Comparison of ENCODE assay signal across 29 mouse cellular contexts in genomic region chr5:120664888-120665287, GRCm38 (mm10). TPM values are rescaled to one million over a fixed set of nuclear protein-coding genes. Genes with fewer than 3 reads are reported as not detected.
A peak's percentile ranks its signal among the peaks of the same experiment; 100 is the strongest.
DNase-seq lines count a peak whose midpoint lies in the region; ATAC-seq and TF ChIP-seq lines count a peak whose summit lies in the region.
"Had no signal": no experiment of that assay in that cellular context is flagged by ENCODE, and none has a peak within 500 bp of the region (broad histone marks: within the 10 kb centered on the region; RNA-seq: fewer than 3 reads in every experiment).

No protein-coding gene starts in this region.

- 52% methylated on average over 2 of the region's 2 CpGs for WGBS in kidney, postnatal 0 days
- 55% methylated on average over 2 of the region's 2 CpGs for WGBS in midbrain, postnatal 0 days
- 50% methylated on average over 2 of the region's 2 CpGs for WGBS in midbrain, embryonic 15.5 days

- ATAC-seq in kidney, postnatal 0 days (replicated peaks; ENCODE audit: low FRiP score, low read depth) = no peak
- no peak for ATAC-seq in midbrain, postnatal 0 days (ENCODE audit: low FRiP score)
- ATAC-seq in midbrain, embryonic 15.5 days (replicated peaks) = no peak
- ATAC-seq: forebrain, embryonic 14.5 days; hindbrain, embryonic 16.5 days; midbrain, embryonic 13.5 days had no signal

- H3K9ac ChIP-seq in kidney, postnatal 0 days (ENCODE audit: low read depth, low read length) = no peak overlapping the region
- no peak overlapping the region for H3K9ac ChIP-seq in midbrain, postnatal 0 days (replicated peaks; ENCODE audit: low read length, poor library complexity, severe bottlenecking)
- no peak overlapping the region for H3K9ac ChIP-seq in midbrain, embryonic 15.5 days
- H3K9ac ChIP-seq in MEL (ENCODE audit: control insufficient read depth, low read depth, low read length, poor library complexity, severe bottlenecking) = no peak overlapping the region
- H3K9ac ChIP-seq: embryonic facial prominence, embryonic 15.5 days; limb, embryonic 15.5 days; lung, embryonic 14.5 days; midbrain, embryonic 13.5 days; neural tube, embryonic 15.5 days had no signal

- no peaks in the 10 kb centered on the region for H3K27me3 ChIP-seq in kidney, postnatal 0 days (ENCODE audit: insufficient read depth, low read length)
- no peaks in the 10 kb centered on the region; the same call in 1 of the 2 replicates for H3K27me3 ChIP-seq in midbrain, postnatal 0 days (ENCODE audit: insufficient read depth, low read length)
- 0 out of 2 replicates have a peak, but pooled peaks cover 3% of the 10 kb centered on the region for H3K27me3 ChIP-seq in midbrain, embryonic 15.5 days (replicated peaks)
- H3K27me3 ChIP-seq in MEL (ENCODE audit: control insufficient read depth in 1 of 2, insufficient read depth in 2 of 2, low read length in 2 of 2) = no peaks in the 10 kb centered on the region

- no peak overlapping the region for H3K4me2 ChIP-seq in kidney, postnatal 0 days (ENCODE audit: low read length)
- no peak overlapping the region for H3K4me2 ChIP-seq in midbrain, postnatal 0 days (ENCODE audit: low read depth, low read length, poor library complexity, severe bottlenecking)
- H3K4me2 ChIP-seq in midbrain, embryonic 15.5 days = no peak overlapping the region
- H3K4me2 ChIP-seq: embryonic facial prominence, embryonic 15.5 days; limb, embryonic 15.5 days; lung, embryonic 14.5 days; midbrain, embryonic 13.5 days; neural tube, embryonic 15.5 days had no signal

- TF ChIP-seq POLR2A in MEL (IDR thresholded peaks at IDR 0.05; ENCODE audit: control insufficient read depth in 1 of 2, insufficient read depth in 1 of 2, low read depth in 1 of 2, low read length in 2 of 2, poor library complexity in 1 of 2) = no peak

- H3K79me2 ChIP-seq in MEL (ENCODE audit: control insufficient read depth, insufficient read depth, low read length, poor library complexity) = no peaks in the 10 kb centered on the region

- no peaks in the 10 kb centered on the region for H3K4me1 ChIP-seq in kidney, postnatal 0 days (replicated peaks; ENCODE audit: insufficient read depth, low read length)
- peaks cover 6% of the 10 kb centered on the region; the same call in 1 of the 2 replicates for H3K4me1 ChIP-seq in midbrain, postnatal 0 days (ENCODE audit: insufficient read depth, low read length)
- peaks cover 9% of the 10 kb centered on the region for H3K4me1 ChIP-seq in midbrain, embryonic 15.5 days
- H3K4me1 ChIP-seq in MEL (ENCODE audit: control insufficient read depth in 1 of 2, insufficient read depth in 2 of 2, low read length in 2 of 2) = no peaks in the 10 kb centered on the region
- H3K4me1 ChIP-seq: embryonic facial prominence, embryonic 15.5 days had no signal

- H3K9me3 ChIP-seq in kidney, postnatal 0 days (replicated peaks; ENCODE audit: low read length) = no peaks in the 10 kb centered on the region
- no peaks in the 10 kb centered on the region for H3K9me3 ChIP-seq in midbrain, postnatal 0 days (ENCODE audit: low read length)
- no peaks in the 10 kb centered on the region for H3K9me3 ChIP-seq in midbrain, embryonic 15.5 days
- H3K9me3 ChIP-seq in MEL (replicated peaks; ENCODE audit: insufficient read depth, low read length) = no peaks in the 10 kb centered on the region
- H3K9me3 ChIP-seq: embryonic facial prominence, embryonic 15.5 days; heart, embryonic 10.5 days; limb, embryonic 15.5 days; midbrain, embryonic 13.5 days; neural tube, embryonic 15.5 days had no signal

- no peak for DNase-seq in kidney, postnatal 0 days (ENCODE audit: low spot score)
- DNase-seq in kidney, adult 18-20 months = no peak
- DNase-seq in midbrain, postnatal 0 days (ENCODE audit: low spot score) = no peak
- no peak for DNase-seq in MEL (ENCODE audit: low read depth, low spot score)
- DNase-seq in naive thymus-derived CD4-positive, alpha-beta T cell, adult 2 months (ENCODE audit: low read depth) = peak; percentile 56
- DNase-seq in thymus, adult 18-20 months = no peak
- DNase-seq: adrenal gland, postnatal 36 days; cerebellum, adult 9-10 months; gastrocnemius, postnatal 10 days; kidney, adult 8-10 months; kidney, postnatal 14 days; left cerebral cortex, postnatal 4 days; lung, embryonic 14.5 days; right cerebral cortex, adult 18-20 months; thymus, postnatal 36 days had no signal

- no peaks in the 10 kb centered on the region for H3K36me3 ChIP-seq in kidney, postnatal 0 days (ENCODE audit: insufficient read depth, low read length)
- no peaks in the 10 kb centered on the region for H3K36me3 ChIP-seq in midbrain, postnatal 0 days (ENCODE audit: insufficient read depth, low read length)
- H3K36me3 ChIP-seq in midbrain, embryonic 15.5 days (replicated peaks) = no peaks in the 10 kb centered on the region
- H3K36me3 ChIP-seq in MEL (ENCODE audit: control insufficient read depth in 1 of 2, insufficient read depth in 2 of 2, low read length in 2 of 2) = no peaks in the 10 kb centered on the region
- H3K36me3 ChIP-seq: embryonic facial prominence, embryonic 15.5 days; heart, embryonic 10.5 days; limb, embryonic 15.5 days; midbrain, embryonic 13.5 days; neural tube, embryonic 15.5 days had no signal

- no peak; the same call in 1 of the 2 replicates for TF ChIP-seq RAD21 in MEL (IDR thresholded peaks at IDR 0.05; ENCODE audit: low read depth, low read length)

- TF ChIP-seq CTCF in kidney, postnatal 0 days (IDR thresholded peaks at IDR 0.05; ENCODE audit: low read depth) = peak; percentile 16; the same call in 1 of the 2 replicates
- peak; percentile 19 for TF ChIP-seq CTCF in midbrain, postnatal 0 days (IDR thresholded peaks at IDR 0.05)
- TF ChIP-seq CTCF in MEL (IDR thresholded peaks at IDR 0.05 in 2 of 3, conservative IDR thresholded peaks at IDR 0.05 in 1 of 3; ENCODE audit: control insufficient read depth in 1 of 3, insufficient read depth in 1 of 3, low read depth in 2 of 3, low read length in 3 of 3, poor library complexity in 1 of 3, severe bottlenecking in 1 of 3) = peak in 2 of 3 experiments; percentile 32 to 38; a peak in 5 of 6 replicates

- no peak overlapping the region for H3K4me3 ChIP-seq in kidney, postnatal 0 days (replicated peaks; ENCODE audit: low read depth, low read length)
- H3K4me3 ChIP-seq in midbrain, postnatal 0 days (ENCODE audit: low read depth, low read length) = no peak overlapping the region
- H3K4me3 ChIP-seq in midbrain, embryonic 15.5 days = no peak overlapping the region
- H3K4me3 ChIP-seq in MEL (ENCODE audit: control insufficient read depth in 1 of 2, insufficient read depth in 1 of 2, low read depth in 2 of 2, low read length in 2 of 2) = no peak overlapping the region
- H3K4me3 ChIP-seq: embryonic facial prominence, embryonic 15.5 days; heart, embryonic 10.5 days; limb, embryonic 15.5 days; megakaryocyte, embryonic 14.5 days; midbrain, embryonic 13.5 days; myocyte; neural tube, embryonic 15.5 days had no signal

- no peak for TF ChIP-seq EP300 in MEL (IDR thresholded peaks at IDR 0.05; ENCODE audit: low read depth in 1 of 2, low read length in 2 of 2)

- H3K27ac ChIP-seq in kidney, postnatal 0 days = no peak overlapping the region
- no peak overlapping the region for H3K27ac ChIP-seq in midbrain, postnatal 0 days (ENCODE audit: low read depth, low read length)
- H3K27ac ChIP-seq in midbrain, embryonic 15.5 days = no peak overlapping the region
- H3K27ac ChIP-seq in MEL (ENCODE audit: control insufficient read depth, low read depth, low read length) = no peak overlapping the region
- H3K27ac ChIP-seq: embryonic facial prominence, embryonic 15.5 days; heart, embryonic 10.5 days; limb, embryonic 15.5 days; midbrain, embryonic 13.5 days; neural tube, embryonic 15.5 days had no signal

RNA-seq across cellular contexts. Expression of gene Rasal1, which starts 16.3 kb away (rescaled TPM):
- 0.36 and 0.39 TPM in 2 replicates for polyA plus RNA-seq in kidney, postnatal 0 days (2015; fragmentation: Nextera tagmentation; extraction: Ambion mirVana)
- total RNA-seq in midbrain, postnatal 0 days (2014; rRNA removed) = 18.1 and 24.7 TPM in 2 replicates
- polyA plus RNA-seq in midbrain, postnatal 0 days (2015; fragmentation: Nextera tagmentation; extraction: Ambion mirVana) = 8.2 and 9.9 TPM in 2 replicates
- 1.0 and 1.6 TPM in 2 replicates for polyA plus RNA-seq in midbrain, embryonic 15.5 days (2015; fragmentation: Nextera tagmentation; extraction: Ambion mirVana)
- total RNA-seq in MEL (2012; rRNA removed) = 0.26 and 0.69 TPM in 2 replicates
- 1 to 10 TPM in 1 of 2 experiments, not detected in 1; 4.5 TPM for polyA plus RNA-seq in MEL (2012; ENCODE audit: insufficient read depth in 1 of 2, insufficient read length in 2 of 2, low read depth in 1 of 2, low replicate concordance in 2 of 2, missing spikeins in 1 of 2)
- total RNA-seq: granulocyte monocyte progenitor cell, adult 5-6 weeks had no signal
- polyA plus RNA-seq: lung, embryonic 14.5 days had no signal

RNA-seq across cellular contexts. Expression of gene Cfap73, which starts 30.9 kb away (rescaled TPM):
- not detected in 2 replicates for polyA plus RNA-seq in kidney, postnatal 0 days (2015; fragmentation: Nextera tagmentation; extraction: Ambion mirVana)
- total RNA-seq in midbrain, postnatal 0 days (2014; rRNA removed) = 0.38 and 0.60 TPM in 2 replicates
- polyA plus RNA-seq in midbrain, postnatal 0 days (2015; fragmentation: Nextera tagmentation; extraction: Ambion mirVana) = 0.62 and 0.74 TPM in 2 replicates
- polyA plus RNA-seq in midbrain, embryonic 15.5 days (2015; fragmentation: Nextera tagmentation; extraction: Ambion mirVana) = 0.44 and 0.70 TPM in 2 replicates
- not detected in 2 replicates for total RNA-seq in MEL (2012; rRNA removed)
- under 1 TPM in 1 of 2 experiments, not detected in 1; 0.25 TPM for polyA plus RNA-seq in MEL (2012; ENCODE audit: insufficient read depth in 1 of 2, insufficient read length in 2 of 2, low read depth in 1 of 2, low replicate concordance in 2 of 2, missing spikeins in 1 of 2)
- total RNA-seq: gastrocnemius, postnatal 10 days; granulocyte monocyte progenitor cell, adult 5-6 weeks; hematopoietic stem cell, adult 5-6 weeks had no signal
- polyA plus RNA-seq: heart, embryonic 16.5 days; limb, embryonic 15.5 days; lung, embryonic 14.5 days; midbrain, embryonic 13.5 days; myocyte; small intestine, adult 2 months had no signal

RNA-seq across cellular contexts. Expression of gene Dtx1, which starts 46.8 kb away (rescaled TPM):
- 3.6 and 5.5 TPM in 2 replicates for polyA plus RNA-seq in kidney, postnatal 0 days (2015; fragmentation: Nextera tagmentation; extraction: Ambion mirVana)
- total RNA-seq in midbrain, postnatal 0 days (2014; rRNA removed) = 240 and 242 TPM in 2 replicates
- polyA plus RNA-seq in midbrain, postnatal 0 days (2015; fragmentation: Nextera tagmentation; extraction: Ambion mirVana) = 63.0 and 67.9 TPM in 2 replicates
- polyA plus RNA-seq in midbrain, embryonic 15.5 days (2015; fragmentation: Nextera tagmentation; extraction: Ambion mirVana) = 64.5 and 68.9 TPM in 2 replicates
- 0.12 and 0.13 TPM in 2 replicates for total RNA-seq in MEL (2012; rRNA removed)
- polyA plus RNA-seq in MEL (2012; ENCODE audit: insufficient read depth in 1 of 2, insufficient read length in 2 of 2, low read depth in 1 of 2, low replicate concordance in 2 of 2, missing spikeins in 1 of 2) = under 1 TPM in 1 of 2 experiments, not detected in 1; 0.63 TPM
- total RNA-seq: granulocyte monocyte progenitor cell, adult 5-6 weeks; hematopoietic stem cell, adult 5-6 weeks had no signal
- polyA plus RNA-seq: myocyte had no signal

RNA-seq across cellular contexts. Expression of gene Ddx54, which starts 52.3 kb away (rescaled TPM):
- polyA plus RNA-seq in kidney, postnatal 0 days (2015; fragmentation: Nextera tagmentation; extraction: Ambion mirVana) = 34.8 and 38.6 TPM in 2 replicates
- 36.2 and 37.8 TPM in 2 replicates for total RNA-seq in midbrain, postnatal 0 days (2014; rRNA removed)
- 31.7 and 32.6 TPM in 2 replicates for polyA plus RNA-seq in midbrain, postnatal 0 days (2015; fragmentation: Nextera tagmentation; extraction: Ambion mirVana)
- 39.9 and 43.7 TPM in 2 replicates for polyA plus RNA-seq in midbrain, embryonic 15.5 days (2015; fragmentation: Nextera tagmentation; extraction: Ambion mirVana)
- total RNA-seq in MEL (2012; rRNA removed) = 73.8 and 74.8 TPM in 2 replicates
- polyA plus RNA-seq in MEL (2012; ENCODE audit: insufficient read depth in 1 of 2, insufficient read length in 2 of 2, low read depth in 1 of 2, low replicate concordance in 2 of 2, missing spikeins in 1 of 2) = 10 to 100 TPM in 1 of 2 experiments, not detected in 1; 99.9 TPM

RNA-seq across cellular contexts. Expression of gene Rita1, which starts 52.5 kb away (rescaled TPM):
- 14.3 and 16.3 TPM in 2 replicates for polyA plus RNA-seq in kidney, postnatal 0 days (2015; fragmentation: Nextera tagmentation; extraction: Ambion mirVana)
- total RNA-seq in midbrain, postnatal 0 days (2014; rRNA removed) = 32.3 and 43.6 TPM in 2 replicates
- polyA plus RNA-seq in midbrain, postnatal 0 days (2015; fragmentation: Nextera tagmentation; extraction: Ambion mirVana) = 31.4 and 33.9 TPM in 2 replicates
- 28.3 and 30.6 TPM in 2 replicates for polyA plus RNA-seq in midbrain, embryonic 15.5 days (2015; fragmentation: Nextera tagmentation; extraction: Ambion mirVana)
- total RNA-seq in MEL (2012; rRNA removed) = 14.0 and 18.1 TPM in 2 replicates
- polyA plus RNA-seq in MEL (2012; ENCODE audit: insufficient read depth in 1 of 2, insufficient read length in 2 of 2, low read depth in 1 of 2, low replicate concordance in 2 of 2, missing spikeins in 1 of 2) = 10 to 100 TPM in 1 of 2 experiments, not detected in 1; 22.1 TPM
